Mouse (Mus musculus) mouse trophoblast stem cell (cell line): Measurements from ENCODE around the gene Ppa2.

Experiments
- in situ Hi-C, 2 experiments: fragments of 300-500 bp; cut with MseI, MboI; formaldehyde crosslinking; loops; 2 replicates in 1 of 2; 3 replicates in 1 of 2; pipeline ENCODE4 v1.15.1; 2025

The Ppa2 gene

DNA sequence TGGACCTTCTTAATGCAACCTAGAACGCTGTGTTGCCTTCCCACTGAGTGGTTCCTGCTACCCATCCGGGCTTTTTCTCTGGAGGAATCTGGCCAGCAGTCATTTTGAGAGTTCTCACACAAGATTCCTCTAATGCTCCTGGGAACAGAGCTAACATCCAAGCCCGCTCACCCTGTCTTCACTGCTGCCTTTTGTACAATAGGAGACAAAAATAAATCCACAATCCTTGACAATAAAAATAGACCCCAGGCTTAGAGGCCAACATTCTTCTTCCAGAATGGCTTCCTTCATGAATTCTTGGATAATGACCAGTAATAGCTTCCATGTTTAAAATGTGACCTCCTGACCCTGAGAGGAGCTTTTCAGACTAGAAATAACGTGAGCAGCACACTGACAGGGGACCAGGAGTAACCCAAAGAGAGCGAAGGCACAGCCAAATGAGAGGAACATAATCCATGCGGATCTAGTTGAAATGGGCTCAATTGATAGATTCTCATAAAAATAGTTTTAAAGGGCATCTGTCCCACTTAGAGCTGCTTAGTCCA lies 74.3 kb downstream of the Ppa2 start:
- in situ Hi-C loops: no loop called here

DNA sequence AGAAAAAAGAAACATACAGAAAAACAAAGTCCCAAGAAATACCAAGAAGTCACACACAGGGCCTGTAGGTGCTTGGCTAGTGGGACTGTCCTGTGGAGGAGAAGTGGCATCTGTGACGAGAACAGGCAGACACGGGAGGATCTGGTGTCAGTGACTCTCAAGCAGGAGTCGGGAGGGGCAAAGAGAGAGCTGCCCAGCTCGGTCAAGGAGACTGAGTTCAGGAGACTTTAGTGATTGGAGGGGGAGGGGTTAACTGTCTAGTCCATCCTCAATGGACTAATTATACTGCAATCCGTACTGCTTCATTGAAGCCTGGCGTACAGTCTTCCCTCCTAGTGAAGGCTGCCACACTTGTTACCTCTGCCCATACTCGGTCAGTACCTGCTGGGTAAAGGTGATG lies 77.4 kb downstream of the Ppa2 start:
- in situ Hi-C loops: no loop called here

DNA sequence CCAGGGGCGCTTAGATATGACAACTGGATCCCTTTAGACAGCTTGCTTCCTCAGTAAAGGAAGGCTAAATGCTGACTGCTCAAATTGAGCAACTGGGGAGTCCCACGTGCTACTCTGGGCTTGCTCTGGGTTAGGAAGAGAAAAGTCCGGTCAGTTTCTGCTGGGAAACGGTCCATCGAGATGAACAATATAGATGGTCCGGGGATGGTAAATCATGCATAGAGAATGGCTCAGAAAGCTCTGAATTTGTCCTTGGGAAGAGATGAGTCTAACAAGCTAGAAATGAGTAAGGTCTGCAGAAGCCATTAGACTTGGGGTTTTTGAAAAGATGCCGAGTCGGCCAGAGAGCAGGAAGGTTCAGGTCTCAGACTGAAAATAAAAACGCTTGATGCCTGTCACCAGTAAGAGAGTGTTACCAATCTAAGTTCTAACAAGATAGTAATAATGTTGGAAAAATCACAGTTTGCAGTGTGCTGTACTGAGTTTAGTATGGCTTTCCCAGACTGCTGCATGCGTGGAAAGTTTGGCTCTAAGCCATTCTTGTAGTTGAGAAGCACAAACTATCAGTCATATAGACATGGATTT lies 80.0 kb downstream of the Ppa2 start:
- in situ Hi-C loops: no loop called here

DNA sequence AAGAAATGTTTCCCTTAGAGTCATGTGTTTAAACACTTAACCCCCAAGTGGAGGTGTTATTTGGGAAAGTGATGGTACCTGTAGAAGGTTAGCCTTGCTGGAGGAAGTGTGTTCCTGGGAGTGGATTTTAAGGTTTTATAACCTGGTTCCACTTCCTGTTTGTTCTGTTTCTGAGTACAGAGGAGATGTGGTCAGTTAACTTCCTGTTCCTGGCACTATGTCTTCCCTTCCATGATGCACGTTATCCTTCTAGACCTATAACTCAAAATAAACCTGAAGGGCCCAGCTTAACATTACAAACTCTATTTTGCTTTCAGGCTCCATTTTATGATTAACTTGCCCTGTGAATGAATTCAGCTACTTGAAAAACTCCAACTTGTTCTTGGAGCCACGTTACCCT lies 84.6 kb downstream of the Ppa2 start:
- in situ Hi-C loops: no loop called here

DNA sequence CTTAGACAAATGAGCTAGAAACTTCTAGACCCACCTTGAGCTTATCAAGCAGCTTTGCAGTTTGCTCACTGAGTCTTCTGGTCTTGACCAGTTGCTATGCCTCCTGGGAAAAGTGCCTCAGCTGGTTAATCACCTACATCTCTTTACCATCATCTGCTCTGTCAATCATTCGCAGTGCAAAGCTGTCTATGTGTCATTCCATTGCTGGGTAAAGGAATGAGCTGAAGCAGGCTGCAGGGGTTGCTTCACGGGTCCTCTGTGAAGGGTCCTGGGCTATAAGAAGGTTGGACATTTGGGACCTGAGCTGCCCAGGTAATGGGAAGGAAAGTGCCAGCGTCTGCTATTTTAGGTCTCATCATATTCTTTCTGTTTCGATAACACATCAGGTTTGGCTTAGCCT lies 93.9 kb downstream of the Ppa2 start:
- in situ Hi-C loops: no loop called here

DNA sequence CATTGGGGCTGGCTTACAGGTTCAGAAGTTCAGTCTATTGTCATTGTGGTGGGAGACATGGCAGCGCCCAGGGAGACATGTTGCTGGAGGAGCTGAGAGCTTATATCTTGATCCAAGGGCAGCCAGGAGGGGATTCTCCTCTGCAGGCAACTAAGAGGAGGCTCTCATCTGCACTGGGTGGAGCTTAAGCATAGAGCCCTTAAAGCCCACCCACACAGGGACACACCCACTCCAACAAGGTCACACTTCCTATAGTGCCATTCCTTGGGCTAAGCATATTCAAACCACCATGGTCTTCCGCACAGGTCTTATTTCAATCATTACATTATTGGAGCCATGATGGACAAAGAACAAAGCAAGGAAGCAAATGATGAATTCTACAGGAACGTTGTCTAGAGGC lies 95.7 kb downstream of the Ppa2 start:
- in situ Hi-C loops: no loop called here

DNA sequence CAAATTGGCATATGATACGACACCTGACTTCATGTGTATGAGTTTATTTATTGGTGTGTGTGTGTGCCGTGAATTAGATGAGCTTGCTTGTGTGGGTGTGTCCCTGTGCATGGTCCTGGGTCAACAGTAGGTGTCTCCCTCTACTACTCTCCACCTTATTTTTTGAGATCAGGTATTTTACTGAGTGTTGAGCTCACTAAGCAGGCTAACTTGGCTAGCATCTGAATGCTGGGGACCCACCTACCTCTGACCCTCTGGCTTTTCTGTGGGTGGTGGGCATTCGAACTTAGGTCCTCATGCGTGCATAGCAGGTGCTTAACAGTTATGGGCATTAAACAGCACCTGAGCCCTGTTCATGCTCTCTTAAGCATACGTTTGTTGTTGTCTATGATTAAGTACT lies 96.3 kb downstream of the Ppa2 start:
- in situ Hi-C loops: no loop called here

DNA sequence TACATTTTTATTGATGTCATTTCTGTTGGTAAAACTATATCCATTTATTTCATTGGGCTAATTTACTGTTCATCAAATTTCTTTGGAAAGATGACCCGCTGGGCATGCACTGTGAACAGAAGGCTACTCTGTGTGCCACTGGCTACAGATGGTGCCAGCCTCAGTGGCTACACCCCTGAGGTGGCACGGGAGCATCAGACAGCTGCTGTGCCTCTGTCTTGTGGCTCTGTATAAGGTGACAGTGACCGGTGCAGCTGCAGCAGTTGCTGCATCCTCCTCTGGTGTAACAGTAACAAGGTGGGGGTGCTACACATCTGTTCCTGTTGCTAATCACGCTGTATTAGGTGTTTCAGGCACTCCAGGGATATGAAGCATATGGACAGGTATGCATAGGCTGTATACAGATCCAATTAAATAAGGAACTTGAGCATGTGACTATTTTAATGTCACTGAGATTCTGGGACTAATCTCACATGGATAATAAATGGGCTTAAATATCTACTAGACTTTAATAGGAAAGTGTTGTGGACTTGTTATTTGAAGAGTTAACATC lies 101.3 kb downstream of the Ppa2 start:
- in situ Hi-C loops: no loop called here

DNA sequence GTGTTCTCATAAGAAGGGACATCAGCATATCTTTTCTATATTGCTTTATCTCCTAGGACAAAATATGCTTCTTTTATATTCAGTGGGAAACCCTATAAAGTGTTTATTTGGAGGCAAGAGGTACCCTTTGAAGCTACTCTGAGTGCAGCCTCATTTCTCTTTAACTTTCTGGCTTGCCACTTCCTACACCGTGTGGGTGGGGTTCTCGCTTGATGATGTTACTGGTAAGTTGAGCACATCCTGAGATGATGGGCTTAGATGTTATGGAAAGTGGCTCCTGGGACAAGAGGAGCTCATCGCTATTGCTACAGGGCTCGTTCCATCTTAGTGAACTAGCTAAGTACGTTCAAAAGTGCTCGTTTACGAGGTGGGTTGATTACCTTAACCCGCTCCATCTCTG lies 101.9 kb downstream of the Ppa2 start:
- in situ Hi-C loops: no loop called here

DNA sequence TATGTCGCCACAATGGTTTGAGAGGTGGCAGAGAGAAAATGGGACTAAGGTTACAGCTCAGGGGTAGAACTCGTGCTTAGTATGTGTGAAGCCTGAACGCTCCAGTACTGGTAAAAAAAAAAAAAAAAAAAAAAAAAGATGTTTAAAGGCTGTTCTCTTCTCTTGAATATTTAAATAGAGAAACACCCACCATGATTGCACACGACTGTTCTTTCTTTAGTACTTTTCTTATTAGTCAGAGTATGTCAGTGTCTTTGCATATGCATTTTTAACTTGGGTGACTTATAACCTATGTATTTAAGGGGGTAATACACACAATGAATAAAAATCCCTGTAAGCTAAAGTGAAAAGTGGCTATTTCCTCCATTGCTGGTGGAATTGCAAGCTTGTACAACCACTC lies 104.8 kb downstream of the Ppa2 start:
- in situ Hi-C loops: no loop called here

DNA sequence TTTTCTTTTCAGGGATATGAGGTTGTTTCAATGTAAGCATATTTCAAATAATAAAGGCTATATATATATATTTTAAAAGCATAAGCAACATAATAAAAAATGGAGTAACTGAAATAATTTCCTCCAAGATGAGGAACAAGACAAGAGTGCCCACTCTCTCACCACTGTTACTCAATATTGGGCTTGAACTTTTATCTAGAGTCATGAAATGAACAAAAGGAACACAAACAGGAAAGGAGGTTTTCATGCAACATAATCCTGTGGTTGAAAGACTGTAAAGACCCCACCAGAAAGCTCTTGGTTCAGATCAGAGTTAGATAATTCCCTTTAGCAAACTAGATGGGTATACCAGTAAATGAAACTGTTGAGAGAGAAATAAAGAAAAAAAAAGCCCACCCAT lies 113.2 kb downstream of the Ppa2 start:
- in situ Hi-C loops: no loop called here
